Mouse (Mus musculus) stomach, postnatal 0 days (tissue): ENCODE data around the gene Mbnl2. TPM values are rescaled to one million over a fixed set of nuclear protein-coding genes. Genes with fewer than 3 reads are reported as not detected.
A peak's percentile ranks its signal among the peaks of the same experiment; 100 is the strongest.

Experiments used
- ATAC-seq: fragments of 200-750 bp; cut with Nextera tagmentation; 2 replicates; pipeline ENCODE4 v1.8.0; 2017; ENCODE audit not compliant: low FRiP score, low TSS enrichment
- DNase-seq: peaks from one replicate; pipeline ENCODE4 v3.0.0-alpha.2; 2016; ENCODE audit warnings: low spot score
- H3K27ac ChIP-seq: fragments of 300-500 bp; sonication (generic); replicated peaks from 2 replicates; pipeline ENCODE4 v1.5.1; 2014; ENCODE audit warnings: mild to moderate bottlenecking, control low read depth
- H3K27me3 ChIP-seq: fragments of 300-500 bp; sonication (generic); 2 replicates; pipeline ENCODE4 v1.6.1; 2014; ENCODE audit warnings: low read length; ENCODE audit not compliant: control insufficient read depth, insufficient read depth
- H3K36me3 ChIP-seq: fragments of 300-500 bp; sonication (generic); 2 replicates; pipeline ENCODE4 v1.6.1; 2014; ENCODE audit warnings: low read length, mixed read lengths; ENCODE audit not compliant: control insufficient read depth, insufficient read depth
- H3K4me1 ChIP-seq: fragments of 300-500 bp; sonication (generic); replicated peaks from 2 replicates; pipeline ENCODE4 v1.6.1; 2014; ENCODE audit warnings: antibody characterized with exemption; ENCODE audit not compliant: control insufficient read depth, insufficient read depth
- H3K4me2 ChIP-seq: fragments of 300-500 bp; sonication (generic); replicated peaks from 2 replicates; pipeline ENCODE4 v1.6.1; 2014; ENCODE audit warnings: low read depth, mild to moderate bottlenecking, control low read depth, moderate library complexity
- H3K4me3 ChIP-seq: fragments of 300-500 bp; sonication (generic); 2 replicates; pipeline ENCODE4 v1.5.1; 2014; ENCODE audit warnings: low read depth, low read length, control low read depth
- H3K9ac ChIP-seq: fragments of 300-500 bp; sonication (generic); 2 replicates; pipeline ENCODE4 v1.6.1; 2014; ENCODE audit warnings: mild to moderate bottlenecking, low read length, control low read depth, mixed read lengths
- H3K9me3 ChIP-seq: fragments of 300-500 bp; sonication (generic); 2 replicates; pipeline ENCODE4 v1.6.1; 2016; ENCODE audit warnings: low read length; ENCODE audit not compliant: control insufficient read depth
- CTCF ChIP-seq: IDR thresholded peaks from 2 replicates; pipeline ENCODE4 v1.5.1; 2016; ENCODE audit warnings: antibody characterized with exemption, low read depth, mild to moderate bottlenecking, moderate library complexity
- EP300 ChIP-seq: optimal IDR thresholded peaks from 2 replicates; pipeline ENCODE3; 2016; ENCODE audit warnings: antibody characterized with exemption
- WGBS: fragments of 180-500 bp; shearing (Covaris S2); extraction: QIAGEN DNeasy Blood & Tissue Kit; methylation state at CpG from one replicate; pipeline ENCODE4 v1.1.7; 2014; 5-methylcytosine and 5-hydroxymethylcytosine counted together
- polyA plus RNA-seq: library from polyadenylated mRNA; unstranded; fragments of >200 nt; fragmentation: Nextera tagmentation; extraction: Ambion mirVana; gene quantifications from 2 replicates; pipeline ENCODE4 v1.2.1, GENCODE M21; 2015

Gene Mbnl2
- polyA plus RNA-seq, 1 experiment from 2014 or later = 104 TPM

DNA sequence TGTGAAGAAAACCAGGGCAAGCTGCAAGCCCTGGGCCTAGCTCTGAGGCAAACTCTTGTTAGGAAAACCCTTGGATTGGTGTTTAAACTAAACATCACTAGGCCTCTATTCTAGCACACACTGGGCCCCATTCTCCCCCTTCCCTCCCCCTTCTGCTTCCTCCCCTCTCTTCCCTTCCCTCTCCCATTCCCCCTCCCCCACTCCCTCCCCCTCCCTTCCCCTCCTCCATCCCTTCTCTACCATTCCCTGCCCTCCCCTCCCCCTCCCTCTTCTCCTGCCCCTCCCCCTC lies 12.5 kb downstream of the Mbnl2 start:
- H3K27ac ChIP-seq = 0 out of 2 replicates have a peak overlapping the region, but pooled peaks have one; percentile 30
- no peak overlapping the region for H3K4me3 ChIP-seq
- DNase-seq (no peak), ATAC-seq (no peak)
- H3K4me2 ChIP-seq = no peak overlapping the region
- no peak overlapping the region for H3K9ac ChIP-seq
- H3K9me3 ChIP-seq = no peaks in the 10 kb centered on the region
- peaks cover 2% of the 10 kb centered on the region; the same call in 1 of the 2 replicates for H3K4me1 ChIP-seq
- no peak for TF ChIP-seq CTCF
- H3K36me3 ChIP-seq = no peaks in the 10 kb centered on the region; the same call in 1 of the 2 replicates
- H3K27me3 ChIP-seq = no peaks in the 10 kb centered on the region

DNA sequence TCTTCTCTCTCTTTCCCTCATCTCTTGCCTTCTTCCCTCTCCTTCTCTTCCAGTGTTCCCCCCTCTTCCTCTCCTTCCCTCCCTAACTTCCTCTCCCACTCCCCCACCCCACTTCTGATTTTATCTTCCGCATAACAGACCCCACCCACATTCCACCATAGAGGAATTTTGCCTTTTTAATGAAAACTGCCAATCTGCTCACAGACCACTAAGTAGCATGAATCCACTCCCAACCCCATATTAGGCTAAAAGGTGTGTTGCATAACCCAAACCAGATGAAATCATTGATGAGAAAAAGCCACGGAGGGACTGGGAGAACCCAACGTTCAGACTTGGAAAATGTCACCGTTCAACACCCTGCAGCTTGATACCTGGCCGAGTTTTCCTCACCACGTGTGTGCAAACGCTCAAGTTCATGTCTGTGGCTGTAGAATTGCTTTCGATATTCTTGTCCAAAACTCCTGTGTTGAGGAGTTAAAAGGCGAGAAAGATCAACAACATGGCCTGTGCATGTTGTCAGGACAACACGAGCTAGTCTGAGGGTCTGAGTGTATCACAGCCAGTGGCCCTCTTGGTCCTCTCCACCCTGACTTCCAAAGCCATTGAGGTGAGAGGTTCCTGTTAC lies 13.0 kb downstream of the Mbnl2 start:
- Histone ChIP-seq H3K36me3 (no peaks in the 10 kb centered on the region; the same call in 1 of the 2 replicates), H3K4me3 (no peak overlapping the region), H3K4me1 (peaks cover 5% of the 10 kb centered on the region), H3K9me3 (no peaks in the 10 kb centered on the region), H3K27ac (peak overlapping the region; percentile 69; the same call in 1 of the 2 replicates), H3K9ac (no peak overlapping the region), H3K27me3 (no peaks in the 10 kb centered on the region), H3K4me2 (no peak overlapping the region)
- TF ChIP-seq CTCF (no peak), EP300 (no peak)
- ATAC-seq = no peak
- DNase-seq = no peak
- 65% methylated on average over 10 of the region's 10 CpGs for WGBS

- no peaks in the 10 kb centered on the region for H3K27me3 ChIP-seq
Measured at GRCm38 (mm10) chr14:120289065-120289464, 13.6 kb downstream of the Mbnl2 start.

DNA sequence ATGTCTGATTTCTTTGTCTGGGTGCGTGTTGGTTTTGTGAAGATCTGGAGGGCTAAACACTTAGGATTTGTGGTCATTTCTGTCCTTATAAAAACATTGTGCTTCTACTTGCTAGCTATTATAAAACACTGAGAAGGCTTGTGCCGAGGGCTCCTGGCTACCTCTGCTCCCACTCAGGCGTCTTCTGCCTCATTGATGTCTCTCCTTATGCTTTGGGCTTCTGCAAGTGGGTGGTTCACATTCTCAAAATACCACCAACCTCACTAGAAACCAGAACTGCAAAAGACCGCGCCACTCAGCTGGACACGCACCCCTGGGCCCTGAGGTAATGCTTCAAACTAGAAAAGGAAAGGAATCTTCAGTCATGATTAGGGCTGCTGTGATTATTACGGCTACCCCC lies 14.1 kb downstream of the Mbnl2 start:
- Histone ChIP-seq H3K27ac (peak overlapping the region; percentile 69), H3K9ac (no peak overlapping the region), H3K4me1 (peaks cover 10% of the 10 kb centered on the region), H3K9me3 (no peaks in the 10 kb centered on the region), H3K36me3 (no peaks in the 10 kb centered on the region; the same call in 1 of the 2 replicates), H3K4me2 (no peak overlapping the region), H3K27me3 (no peaks in the 10 kb centered on the region), H3K4me3 (no peak overlapping the region)
- TF ChIP-seq CTCF = no peak
- TF ChIP-seq EP300 = no peak
- WGBS = 69% methylated on average over 7 of the region's 7 CpGs
- ATAC-seq = no peak
- DNase-seq = no peak

More at GRCm38 (mm10) chr14:120289065-120289464, 13.6 kb downstream of the Mbnl2 start:
- Histone ChIP-seq H3K4me1 (peaks cover 10% of the 10 kb centered on the region), H3K4me3 (no peak overlapping the region), H3K9me3 (no peaks in the 10 kb centered on the region), H3K9ac (no peak overlapping the region), H3K36me3 (no peaks in the 10 kb centered on the region; the same call in 1 of the 2 replicates), H3K4me2 (no peak overlapping the region), H3K27ac (peak overlapping the region; percentile 69)
- no peak for DNase-seq
- WGBS = 58% methylated on average over 9 of the region's 9 CpGs
- no peak for TF ChIP-seq CTCF
- TF ChIP-seq EP300 = no peak
- ATAC-seq = no peak

GRCm38 (mm10) chr14:120291226-120291757 lies 15.8 kb downstream of the Mbnl2 start:
- Histone ChIP-seq H3K4me2 (no peak overlapping the region), H3K27me3 (no peaks in the 10 kb centered on the region), H3K27ac (no peak overlapping the region), H3K9ac (no peak overlapping the region), H3K9me3 (no peaks in the 10 kb centered on the region), H3K4me3 (no peak overlapping the region), H3K4me1 (peaks cover 15% of the 10 kb centered on the region), H3K36me3 (no peaks in the 10 kb centered on the region)
- no peak for ATAC-seq
- no peak for TF ChIP-seq CTCF
- TF ChIP-seq EP300 = no peak
- DNase-seq = no peak
- 83% methylated on average over 13 of the region's 13 CpGs for WGBS

DNA sequence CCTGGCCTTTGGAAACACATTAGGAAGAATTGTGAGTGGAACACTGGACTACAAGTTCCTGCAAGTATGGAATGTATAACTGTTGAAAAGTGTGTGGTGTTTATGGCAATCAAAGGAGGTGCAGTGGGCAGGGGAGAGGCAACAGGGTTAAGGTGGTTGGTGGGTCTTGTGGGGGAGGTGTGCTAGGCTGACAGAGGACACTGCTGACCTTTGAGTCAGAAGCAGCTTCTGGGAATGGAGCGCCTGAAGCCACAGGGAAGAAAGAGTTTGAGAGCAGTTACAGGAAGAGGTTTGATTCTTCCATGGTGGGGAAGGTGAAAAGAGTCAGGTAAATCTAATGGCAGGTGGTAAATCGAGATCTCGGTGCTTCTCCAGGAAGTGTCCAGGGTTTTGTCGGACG lies 16.7 kb downstream of the Mbnl2 start:
- H3K4me3 ChIP-seq = no peak overlapping the region
- no peaks in the 10 kb centered on the region for H3K27me3 ChIP-seq
- DNase-seq (no peak), ATAC-seq (no peak)
- H3K4me2 ChIP-seq = no peak overlapping the region
- peaks cover 15% of the 10 kb centered on the region for H3K4me1 ChIP-seq
- H3K27ac ChIP-seq = peak overlapping the region; percentile 76
- H3K9ac ChIP-seq = no peak overlapping the region
- no peaks in the 10 kb centered on the region for H3K36me3 ChIP-seq
- TF ChIP-seq CTCF (no peak), EP300 (no peak)
- WGBS = 55% methylated on average over 5 of the region's 5 CpGs
- no peaks in the 10 kb centered on the region for H3K9me3 ChIP-seq
